Mouse (Mus musculus) ovary, adult 2 months (tissue): ENCODE data around the gene Dhrs7. TPM values are rescaled to one million over a fixed set of nuclear protein-coding genes. Genes with fewer than 3 reads are reported as not detected.

Experiments used
- polyA plus RNA-seq: library from polyadenylated mRNA; depleted of rRNA; stranded (reverse); fragments of >200 nt; gene quantifications from 2 replicates; pipeline ENCODE4 v1.2.3, GENCODE M21; 2012; rRNA removed

Gene Dhrs7
- polyA plus RNA-seq: 51.7 and 66.1 TPM in 2 replicates

GRCm38 (mm10) chr12:72664735-72665337 is at the start of gene Dhrs7:
Gene Dhrs7 (minus strand): TSS chr12:72664909.

GRCm38 (mm10) chr12:72649611-72650330 is 14.9 kb downstream of the Dhrs7 start, which contains the start of gene Gm4756:
Gene Gm4756 (minus strand): TSS chr12:72649661.

Other genes with a start within 250 kb of the Dhrs7 start
- 0.16 and 0.30 TPM in 2 replicates for gene Lrrc9, start 223.0 kb downstream of the Dhrs7 start, polyA plus RNA-seq
- gene Pcnx4, start 128.5 kb downstream of the Dhrs7 start, polyA plus RNA-seq: 3.7 and 3.8 TPM in 2 replicates
- 0.37 TPM in 1 of 2 replicates, not detected in the other for gene Gm4756, start 15.2 kb downstream of the Dhrs7 start, polyA plus RNA-seq
- 23.2 and 25.5 TPM in 2 replicates for gene Ppm1a, start 92.5 kb upstream of the Dhrs7 start, polyA plus RNA-seq